Mouse (Mus musculus): ENCODE data around the gene Grb7. TPM values are rescaled to one million over a fixed set of nuclear protein-coding genes. Genes with fewer than 3 reads are reported as not detected.

Grb7 gene
- polyA plus RNA-seq, 1 experiment: not detected

DNA sequence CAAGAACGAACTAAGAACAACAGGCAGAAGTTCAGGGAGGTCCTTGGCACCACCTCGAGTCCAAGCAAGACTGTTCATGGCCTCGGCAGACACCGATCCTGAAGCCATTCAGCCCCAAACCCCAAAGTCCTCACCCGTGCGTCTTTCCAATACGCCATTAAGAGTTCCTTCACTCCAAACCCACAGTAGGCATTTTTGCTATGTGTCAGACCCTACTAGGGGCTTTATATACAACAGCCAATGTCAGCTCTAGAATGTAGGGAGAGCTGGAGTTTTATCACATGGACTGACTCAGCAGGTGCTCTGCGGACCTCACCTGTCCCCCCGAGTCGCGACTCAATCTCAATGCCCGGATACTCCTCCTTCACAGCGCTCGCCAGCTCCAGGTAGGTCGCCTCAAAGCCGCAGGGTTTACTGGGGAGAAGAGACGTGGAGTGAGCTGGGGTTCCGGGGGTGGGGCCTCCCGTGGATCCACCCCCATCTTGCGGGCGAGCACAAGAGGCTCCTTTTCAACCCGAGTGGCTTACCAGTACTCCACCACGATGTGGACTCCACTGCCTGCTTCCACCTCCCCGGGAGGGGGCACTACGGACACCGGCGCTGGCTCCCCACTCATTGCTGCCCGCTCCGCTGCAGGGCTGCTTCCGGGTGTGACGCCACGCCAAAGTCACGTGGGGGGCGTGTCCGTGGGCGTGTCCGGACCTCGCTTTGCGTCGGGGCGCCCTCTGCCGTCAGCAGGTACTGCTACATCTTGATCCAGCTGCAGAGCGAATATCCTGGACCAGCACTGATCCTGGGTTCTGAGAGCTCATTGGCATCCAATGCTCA, 7.6 kb upstream of the Grb7 start, which contains the start of gene Mien1:
Gene Mien1, minus strand, starts transcription at position 661 of the 828 bp plus-strand sequence.
- Histone ChIP-seq H3K36me3 (replicated peaks; ENCODE audit: low read length) (peaks cover 13% of the 10 kb centered on the region), H3K27me3 (replicated peaks) (peaks cover 31% of the 10 kb centered on the region), H3K4me3 (replicated peaks) (peak within 1 kb of the TSS; percentile 98), H3K9me3 (peaks cover 6% of the 10 kb centered on the region), H3K4me1 (peaks cover 25% of the 10 kb centered on the region)
- TF ChIP-seq GATA1 (IDR thresholded peaks at IDR 0.05; ENCODE audit: borderline replicate concordance, low read length): no peak
- TF ChIP-seq FLI1 (IDR thresholded peaks at IDR 0.05; ENCODE audit: low read length): no peak

DNA sequence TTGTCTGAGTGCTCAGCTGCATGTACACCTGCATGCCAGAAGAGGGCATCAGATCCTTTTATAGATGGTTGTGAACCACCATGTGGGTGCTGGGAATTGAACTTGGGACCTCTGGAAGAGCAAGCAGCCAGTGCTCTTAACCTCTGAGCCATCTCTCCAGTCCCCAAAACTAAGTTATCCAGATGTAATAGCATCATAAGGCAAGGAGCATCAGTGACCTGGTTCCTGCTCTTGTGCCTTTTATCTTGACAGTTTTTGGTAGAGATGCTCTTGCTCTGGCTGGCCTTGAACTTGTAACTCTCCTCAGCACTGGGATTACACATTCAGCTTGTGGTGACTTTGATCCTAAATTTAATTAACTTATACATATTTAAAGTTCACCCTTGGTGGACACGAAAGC, 2.5 kb upstream of the Grb7 start:
- TF ChIP-seq FLI1 (IDR thresholded peaks at IDR 0.05; ENCODE audit: low read length) (no peak), GATA1 (IDR thresholded peaks at IDR 0.05; ENCODE audit: borderline replicate concordance, low read length) (no peak)
- H3K36me3 ChIP-seq (replicated peaks; ENCODE audit: low read length): no peaks in the 10 kb centered on the region
- peaks cover 15% of the 10 kb centered on the region for H3K4me1 ChIP-seq
- peaks cover 45% of the 10 kb centered on the region for H3K27me3 ChIP-seq (replicated peaks)
- no peak overlapping the region for H3K4me3 ChIP-seq (replicated peaks)
- peaks cover 14% of the 10 kb centered on the region for H3K9me3 ChIP-seq

DNA sequence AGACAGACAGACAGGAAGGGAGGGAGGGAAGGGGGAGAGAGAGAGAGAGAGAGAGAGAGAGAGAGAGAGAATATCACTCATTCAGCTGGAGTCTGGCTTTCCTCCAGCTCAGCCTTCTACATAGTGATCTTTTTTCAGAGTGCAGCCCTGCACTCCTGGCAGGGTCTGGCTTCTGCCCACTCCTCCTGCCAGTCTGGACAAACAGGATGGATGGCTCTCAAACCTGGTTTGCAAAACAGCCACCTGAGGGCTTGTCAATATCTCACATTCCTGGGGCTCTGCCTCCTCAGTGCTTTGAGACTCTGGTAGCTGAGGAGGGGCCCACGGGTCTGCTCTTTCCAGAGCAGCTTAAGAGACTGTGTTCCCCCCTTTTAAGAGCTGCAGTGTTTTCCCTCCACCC, 956 bp upstream of the Grb7 start:
- peaks cover 14% of the 10 kb centered on the region for H3K9me3 ChIP-seq
- peaks cover 11% of the 10 kb centered on the region for H3K4me1 ChIP-seq
- no peak overlapping the region for H3K4me3 ChIP-seq (replicated peaks)
- H3K27me3 ChIP-seq (replicated peaks): peaks cover 59% of the 10 kb centered on the region
- TF ChIP-seq FLI1 (IDR thresholded peaks at IDR 0.05; ENCODE audit: low read length) (no peak), GATA1 (IDR thresholded peaks at IDR 0.05; ENCODE audit: borderline replicate concordance, low read length) (no peak)
- no peaks in the 10 kb centered on the region for H3K36me3 ChIP-seq (replicated peaks; ENCODE audit: low read length)

DNA sequence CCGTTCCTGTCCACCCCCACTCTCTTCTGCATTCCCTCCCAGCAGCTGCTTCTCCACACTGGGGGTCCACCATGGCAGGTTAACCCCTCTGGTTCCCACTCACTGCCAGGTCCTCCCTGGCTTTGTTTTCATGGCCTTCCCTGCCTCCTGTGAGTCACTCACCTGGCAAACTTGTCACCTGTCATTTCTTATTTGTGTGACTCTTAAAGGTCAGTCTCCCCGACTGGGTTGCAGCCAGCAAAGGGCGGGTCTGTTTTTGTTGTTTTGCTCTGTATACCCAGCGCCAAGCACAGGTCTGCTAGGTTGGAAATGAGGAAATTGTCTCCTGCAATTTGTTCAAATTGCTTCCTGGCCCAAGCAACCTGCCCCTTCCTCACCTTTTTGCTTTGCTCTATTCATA, 515 bp upstream of the Grb7 start:
- H3K4me1 ChIP-seq: peaks cover 11% of the 10 kb centered on the region
- no peak overlapping the region for H3K4me3 ChIP-seq (replicated peaks)
- peaks cover 14% of the 10 kb centered on the region for H3K9me3 ChIP-seq
- peaks cover 64% of the 10 kb centered on the region for H3K27me3 ChIP-seq (replicated peaks)
- TF ChIP-seq FLI1 (IDR thresholded peaks at IDR 0.05; ENCODE audit: low read length) (no peak), GATA1 (IDR thresholded peaks at IDR 0.05; ENCODE audit: borderline replicate concordance, low read length) (no peak)
- no peaks in the 10 kb centered on the region for H3K36me3 ChIP-seq (replicated peaks; ENCODE audit: low read length)

DNA sequence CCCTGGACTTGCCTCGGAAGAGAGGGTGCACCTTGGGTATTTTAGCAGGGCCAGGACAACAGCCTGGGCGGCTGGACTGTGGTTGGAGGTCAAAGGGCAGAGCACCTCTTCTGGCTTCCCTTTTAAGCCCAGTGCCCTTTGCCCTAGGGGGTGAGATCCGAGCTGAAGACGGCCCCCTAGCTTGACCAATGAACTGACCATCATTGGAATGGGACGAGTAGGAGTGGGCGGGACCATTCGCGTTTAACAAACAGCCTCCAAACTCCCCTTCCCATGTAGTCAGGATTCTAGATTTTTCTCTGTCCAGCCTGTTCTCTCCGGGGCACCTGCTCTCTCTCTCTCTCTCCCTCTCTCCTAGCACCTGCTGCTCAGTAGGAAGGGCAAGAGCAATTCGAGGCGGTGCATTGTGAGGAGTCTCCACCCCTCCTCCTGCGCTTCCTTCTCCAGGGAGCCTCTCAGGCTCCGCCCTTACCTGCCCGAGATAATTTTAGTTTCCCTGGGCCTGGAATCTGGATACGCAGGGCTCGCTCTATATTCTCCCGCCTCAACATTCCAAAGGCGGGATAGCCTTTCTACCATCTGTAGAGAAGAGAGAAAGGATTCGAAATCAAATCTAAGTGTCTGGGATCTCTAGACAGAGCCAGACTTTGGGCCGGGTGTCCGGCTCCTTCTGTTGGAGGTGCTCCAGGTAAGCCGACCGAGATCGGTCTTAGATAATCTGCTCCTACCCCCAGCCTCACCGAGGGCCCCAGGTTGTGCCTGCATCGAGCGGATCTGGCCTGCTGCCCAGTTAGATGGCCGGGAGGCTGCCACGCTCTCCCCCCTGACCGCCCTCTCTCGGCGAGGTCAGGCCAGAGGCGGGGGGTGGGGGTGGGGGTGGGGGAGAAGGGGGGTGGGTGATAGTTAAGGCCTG, 624 bp downstream of the Grb7 start:
- Histone ChIP-seq H3K36me3 (replicated peaks; ENCODE audit: low read length) (no peaks in the 10 kb centered on the region), H3K9me3 (peaks cover 11% of the 10 kb centered on the region), H3K27me3 (replicated peaks) (peaks cover 73% of the 10 kb centered on the region), H3K4me1 (peaks cover 11% of the 10 kb centered on the region), H3K4me3 (replicated peaks) (no peak overlapping the region)
- no peak for TF ChIP-seq FLI1 (IDR thresholded peaks at IDR 0.05; ENCODE audit: low read length)
- TF ChIP-seq GATA1 (IDR thresholded peaks at IDR 0.05; ENCODE audit: borderline replicate concordance, low read length): no peak

DNA sequence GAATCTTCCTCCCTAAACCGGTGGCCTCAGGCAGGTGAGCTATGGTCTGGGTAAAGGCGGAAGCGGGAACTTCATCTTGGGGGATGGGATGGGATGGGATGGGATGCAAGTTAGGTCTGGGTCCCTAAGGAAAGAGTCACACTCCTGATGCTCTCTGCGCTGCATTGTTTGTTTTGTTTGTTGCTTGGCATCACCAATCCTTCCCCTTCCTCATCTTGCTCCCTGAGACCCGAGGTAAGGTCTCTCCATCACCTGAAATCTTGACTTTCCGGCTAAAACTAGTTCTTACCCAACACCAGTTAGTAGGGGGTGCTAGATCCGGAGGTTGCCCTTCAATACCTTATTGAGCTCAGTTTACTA, 1.3 kb downstream of the Grb7 start:
- peaks cover 9% of the 10 kb centered on the region for H3K9me3 ChIP-seq
- H3K4me3 ChIP-seq (replicated peaks): no peak overlapping the region
- H3K4me1 ChIP-seq: peaks cover 11% of the 10 kb centered on the region
- TF ChIP-seq FLI1 (IDR thresholded peaks at IDR 0.05; ENCODE audit: low read length): no peak
- TF ChIP-seq GATA1 (IDR thresholded peaks at IDR 0.05; ENCODE audit: borderline replicate concordance, low read length): no peak
- H3K27me3 ChIP-seq (replicated peaks): peaks cover 79% of the 10 kb centered on the region
- H3K36me3 ChIP-seq (replicated peaks; ENCODE audit: low read length): no peaks in the 10 kb centered on the region

DNA sequence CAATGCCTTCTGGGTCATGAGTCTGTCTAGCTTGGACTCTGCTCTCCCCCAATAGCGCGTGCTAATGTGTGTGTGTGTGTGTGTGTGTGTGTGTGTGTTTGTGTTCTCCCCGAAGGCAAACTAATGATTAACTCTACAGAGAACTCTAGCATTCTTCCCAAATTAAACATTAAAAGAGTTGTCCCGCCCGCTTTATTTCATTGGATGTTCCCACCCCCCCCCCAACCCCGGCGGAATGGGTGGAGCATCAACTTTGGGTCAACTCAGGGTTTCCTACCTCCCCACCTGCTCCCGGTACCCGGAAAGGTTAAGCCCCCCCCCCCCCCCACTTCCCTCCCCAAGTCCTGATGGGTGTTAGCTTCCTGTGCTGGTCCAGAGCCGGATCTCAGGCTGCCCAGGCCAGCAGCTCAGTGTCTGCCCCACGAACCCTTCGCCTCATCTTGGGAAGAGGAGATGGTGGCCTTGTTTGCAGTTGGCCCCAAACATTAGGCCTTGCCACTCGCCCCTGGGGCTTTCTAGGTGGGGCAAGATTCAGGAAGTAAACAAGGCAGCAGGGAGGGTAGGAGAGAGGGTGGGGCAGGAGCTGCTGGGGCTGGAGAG, 2.1 kb downstream of the Grb7 start:
- no peaks in the 10 kb centered on the region for H3K36me3 ChIP-seq (replicated peaks; ENCODE audit: low read length)
- H3K4me3 ChIP-seq (replicated peaks): no peak overlapping the region
- H3K4me1 ChIP-seq: peaks cover 11% of the 10 kb centered on the region
- H3K9me3 ChIP-seq: peaks cover 9% of the 10 kb centered on the region
- TF ChIP-seq FLI1 (IDR thresholded peaks at IDR 0.05; ENCODE audit: low read length) (no peak), GATA1 (IDR thresholded peaks at IDR 0.05; ENCODE audit: borderline replicate concordance, low read length) (no peak)
- peaks cover 84% of the 10 kb centered on the region for H3K27me3 ChIP-seq (replicated peaks)

DNA sequence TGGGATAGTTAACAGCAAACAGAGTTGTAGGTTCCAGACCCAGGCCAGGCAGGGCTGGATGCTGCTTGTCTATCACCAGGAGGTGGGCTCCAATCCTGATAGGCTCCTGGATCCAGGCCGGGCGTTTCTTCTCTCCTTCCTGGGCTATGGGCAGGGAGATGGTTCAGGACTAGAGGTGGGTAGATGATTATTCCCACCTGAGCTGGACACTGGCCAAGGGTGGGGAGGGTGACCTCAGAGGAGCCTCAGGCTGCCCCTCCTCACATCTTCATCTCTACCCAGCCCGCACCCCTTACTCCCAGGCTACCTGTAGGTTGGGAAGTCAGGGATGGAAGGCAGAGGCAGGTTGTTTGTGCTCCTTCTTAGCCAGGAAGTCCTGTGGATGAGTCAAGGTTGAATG, 3.2 kb downstream of the Grb7 start:
- 0 out of 2 replicates have a peak, but pooled peaks cover 2% of the 10 kb centered on the region for H3K9me3 ChIP-seq
- no peaks in the 10 kb centered on the region for H3K36me3 ChIP-seq (replicated peaks; ENCODE audit: low read length)
- H3K4me3 ChIP-seq (replicated peaks): no peak overlapping the region
- TF ChIP-seq FLI1 (IDR thresholded peaks at IDR 0.05; ENCODE audit: low read length): no peak
- no peak for TF ChIP-seq GATA1 (IDR thresholded peaks at IDR 0.05; ENCODE audit: borderline replicate concordance, low read length)
- H3K27me3 ChIP-seq (replicated peaks): peaks cover 89% of the 10 kb centered on the region
- H3K4me1 ChIP-seq: peaks cover 11% of the 10 kb centered on the region

DNA sequence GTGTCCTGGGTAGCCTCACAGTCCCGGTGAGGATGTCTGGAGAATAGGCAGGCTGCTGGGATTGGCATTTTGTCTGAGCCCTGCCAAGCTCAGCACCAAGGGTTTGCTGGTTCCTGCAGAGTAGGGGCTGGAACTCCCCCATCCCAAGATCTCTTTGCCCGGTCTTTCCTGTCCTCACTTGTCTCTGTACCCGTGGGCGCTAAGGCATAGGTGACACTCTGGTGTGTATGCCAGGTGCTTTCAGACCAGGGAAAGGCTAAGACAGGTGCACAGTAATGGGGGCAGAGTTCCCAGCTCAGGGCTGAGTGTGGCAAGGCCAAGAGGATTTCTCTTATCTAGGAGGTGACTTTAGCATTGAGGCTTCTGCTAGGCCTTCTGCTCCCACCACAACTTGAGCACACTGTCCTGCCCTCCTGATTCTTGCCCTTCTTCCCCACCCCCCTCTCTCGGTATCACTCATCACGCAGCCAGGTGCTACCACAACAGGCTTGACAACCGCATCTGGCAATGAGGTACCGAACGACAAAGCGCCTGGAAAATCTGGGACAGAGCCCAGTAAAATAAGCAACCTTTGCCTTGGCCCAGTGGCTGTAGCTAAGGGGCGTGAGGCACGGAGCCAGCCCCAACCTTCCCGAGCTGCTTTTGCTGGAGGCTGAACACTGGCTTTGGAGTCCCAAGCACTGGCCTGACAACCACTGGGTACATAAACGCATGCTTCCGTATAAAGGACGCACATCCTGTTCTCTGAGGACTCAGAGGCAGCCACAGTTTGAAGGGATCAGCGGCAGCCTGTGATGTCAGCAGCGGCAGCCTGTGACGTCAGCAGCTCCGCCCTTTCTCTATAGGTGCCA, 4.0 kb downstream of the Grb7 start:
- no peak overlapping the region for H3K4me3 ChIP-seq (replicated peaks)
- H3K4me1 ChIP-seq: peaks cover 11% of the 10 kb centered on the region
- TF ChIP-seq FLI1 (IDR thresholded peaks at IDR 0.05; ENCODE audit: low read length) (no peak), GATA1 (IDR thresholded peaks at IDR 0.05; ENCODE audit: borderline replicate concordance, low read length) (no peak)
- peaks cover 93% of the 10 kb centered on the region for H3K27me3 ChIP-seq (replicated peaks)
- no peaks in the 10 kb centered on the region for H3K9me3 ChIP-seq
- no peaks in the 10 kb centered on the region for H3K36me3 ChIP-seq (replicated peaks; ENCODE audit: low read length)

All from megakaryocyte, embryonic 14.5 days (primary cell).